Mouse (Mus musculus) stomach, postnatal 0 days (tissue): ENCODE data around the gene Ckmt1. TPM values are rescaled to one million over a fixed set of nuclear protein-coding genes. Genes with fewer than 3 reads are reported as not detected.

Source experiments
- ATAC-seq: fragments of 200-750 bp; cut with Nextera tagmentation; 2 replicates; pipeline ENCODE4 v1.8.0; 2017; ENCODE audit not compliant: low FRiP score, low TSS enrichment
- DNase-seq: peaks from one replicate; pipeline ENCODE4 v3.0.0-alpha.2; 2016; ENCODE audit warnings: low spot score
- H3K27ac ChIP-seq: fragments of 300-500 bp; sonication (generic); replicated peaks from 2 replicates; pipeline ENCODE4 v1.5.1; 2014; ENCODE audit warnings: mild to moderate bottlenecking, control low read depth
- H3K27me3 ChIP-seq: fragments of 300-500 bp; sonication (generic); 2 replicates; pipeline ENCODE4 v1.6.1; 2014; ENCODE audit warnings: low read length; ENCODE audit not compliant: control insufficient read depth, insufficient read depth
- H3K36me3 ChIP-seq: fragments of 300-500 bp; sonication (generic); 2 replicates; pipeline ENCODE4 v1.6.1; 2014; ENCODE audit warnings: low read length, mixed read lengths; ENCODE audit not compliant: control insufficient read depth, insufficient read depth
- H3K4me1 ChIP-seq: fragments of 300-500 bp; sonication (generic); replicated peaks from 2 replicates; pipeline ENCODE4 v1.6.1; 2014; ENCODE audit warnings: antibody characterized with exemption; ENCODE audit not compliant: control insufficient read depth, insufficient read depth
- H3K4me2 ChIP-seq: fragments of 300-500 bp; sonication (generic); replicated peaks from 2 replicates; pipeline ENCODE4 v1.6.1; 2014; ENCODE audit warnings: low read depth, mild to moderate bottlenecking, control low read depth, moderate library complexity
- H3K4me3 ChIP-seq: fragments of 300-500 bp; sonication (generic); 2 replicates; pipeline ENCODE4 v1.5.1; 2014; ENCODE audit warnings: low read depth, low read length, control low read depth
- H3K9ac ChIP-seq: fragments of 300-500 bp; sonication (generic); 2 replicates; pipeline ENCODE4 v1.6.1; 2014; ENCODE audit warnings: mild to moderate bottlenecking, low read length, control low read depth, mixed read lengths
- H3K9me3 ChIP-seq: fragments of 300-500 bp; sonication (generic); 2 replicates; pipeline ENCODE4 v1.6.1; 2016; ENCODE audit warnings: low read length; ENCODE audit not compliant: control insufficient read depth
- CTCF ChIP-seq: IDR thresholded peaks from 2 replicates; pipeline ENCODE4 v1.5.1; 2016; ENCODE audit warnings: antibody characterized with exemption, low read depth, mild to moderate bottlenecking, moderate library complexity
- EP300 ChIP-seq: optimal IDR thresholded peaks from 2 replicates; pipeline ENCODE3; 2016; ENCODE audit warnings: antibody characterized with exemption
- WGBS: fragments of 180-500 bp; shearing (Covaris S2); extraction: QIAGEN DNeasy Blood & Tissue Kit; methylation state at CpG from one replicate; pipeline ENCODE4 v1.1.7; 2014; 5-methylcytosine and 5-hydroxymethylcytosine counted together
- polyA plus RNA-seq: library from polyadenylated mRNA; unstranded; fragments of >200 nt; fragmentation: Nextera tagmentation; extraction: Ambion mirVana; gene quantifications from 2 replicates; pipeline ENCODE4 v1.2.1, GENCODE M21; 2015

Ckmt1 gene
- polyA plus RNA-seq, 1 experiment from 2014 or later: 625 TPM

DNA sequence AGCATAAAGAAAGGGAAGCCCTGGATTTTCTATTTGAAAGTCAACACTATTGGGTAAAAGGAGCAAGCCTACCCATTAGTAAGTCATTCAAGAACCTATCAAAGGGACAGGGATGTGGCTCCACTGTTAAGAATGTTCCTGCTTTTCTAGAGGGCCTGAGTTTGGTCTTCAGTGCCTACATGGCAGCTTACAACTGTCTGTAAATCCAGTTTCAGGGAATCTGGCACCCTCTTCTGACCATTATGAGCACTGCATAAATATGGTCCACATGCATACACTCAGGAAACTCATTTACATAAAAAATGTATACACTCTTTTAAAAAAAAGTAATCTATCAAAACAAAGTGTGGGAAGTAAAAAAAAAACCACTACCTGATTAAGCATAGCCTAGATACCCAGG, 18.5 kb upstream of the Ckmt1 start:
- no peak for ATAC-seq
- Histone ChIP-seq H3K36me3 (peaks cover 2% of the 10 kb centered on the region; the same call in 1 of the 2 replicates), H3K9me3 (no peaks in the 10 kb centered on the region), H3K4me3 (no peak overlapping the region), H3K9ac (no peak overlapping the region), H3K4me1 (no peaks in the 10 kb centered on the region), H3K4me2 (no peak overlapping the region), H3K27me3 (no peaks in the 10 kb centered on the region), H3K27ac (no peak overlapping the region)
- DNase-seq: no peak
- peak; percentile 52 for TF ChIP-seq CTCF
- TF ChIP-seq EP300: no peak

DNA sequence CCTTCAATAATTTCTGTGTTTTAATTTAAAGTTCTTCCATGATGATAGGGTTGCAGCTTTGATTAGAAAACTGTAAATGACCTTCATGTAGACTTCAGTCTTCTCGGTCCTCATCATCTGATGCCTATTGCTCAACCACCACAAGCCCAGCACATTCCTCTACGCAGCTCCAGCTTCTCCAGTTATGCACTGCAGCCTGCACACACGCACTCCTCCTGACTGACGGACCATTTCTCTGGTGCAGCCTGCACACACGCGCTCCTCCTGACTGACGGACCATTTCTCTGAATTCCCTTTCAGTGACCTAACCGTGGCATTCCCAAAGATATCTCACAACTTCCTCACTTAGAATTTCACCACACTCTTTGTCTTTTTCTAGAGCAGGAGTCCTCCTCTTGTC, 4.4 kb upstream of the Ckmt1 start:
- no peak overlapping the region for H3K4me2 ChIP-seq
- no peaks in the 10 kb centered on the region for H3K9me3 ChIP-seq
- no peak overlapping the region for H3K4me3 ChIP-seq
- H3K4me1 ChIP-seq: no peaks in the 10 kb centered on the region
- H3K27me3 ChIP-seq: no peaks in the 10 kb centered on the region
- no peak overlapping the region for H3K9ac ChIP-seq
- 57% methylated on average over 8 of the region's 8 CpGs for WGBS
- no peak for TF ChIP-seq EP300
- TF ChIP-seq CTCF: no peak
- H3K27ac ChIP-seq: no peak overlapping the region
- H3K36me3 ChIP-seq: no peaks in the 10 kb centered on the region; the same call in 1 of the 2 replicates
- ATAC-seq (no peak), DNase-seq (no peak)

DNA sequence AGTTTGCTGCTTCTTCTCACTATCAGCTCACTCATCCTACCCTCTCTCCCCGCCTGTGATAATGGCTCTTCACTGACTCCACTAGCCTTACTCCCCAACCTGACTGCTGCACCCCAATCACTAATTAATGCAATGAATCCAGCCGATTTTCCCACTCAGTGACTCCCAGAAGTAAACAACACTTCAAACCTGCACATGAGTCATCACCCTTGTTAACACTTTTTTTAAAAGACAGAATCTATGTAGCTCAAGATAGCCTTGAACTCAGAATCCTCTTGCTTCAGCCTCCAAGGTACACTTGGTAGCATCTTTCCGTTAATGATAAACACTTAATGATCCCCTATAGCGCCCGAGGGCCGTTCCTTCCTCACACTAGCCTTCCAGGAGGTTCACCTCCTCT, 3.1 kb upstream of the Ckmt1 start:
- no peak for ATAC-seq
- Histone ChIP-seq H3K27me3 (no peaks in the 10 kb centered on the region), H3K4me1 (no peaks in the 10 kb centered on the region), H3K4me2 (peak overlapping the region; percentile 96), H3K27ac (peak overlapping the region; percentile 56), H3K9ac (peak overlapping the region; percentile 73), H3K4me3 (peak overlapping the region; percentile 71), H3K9me3 (no peaks in the 10 kb centered on the region), H3K36me3 (no peaks in the 10 kb centered on the region; the same call in 1 of the 2 replicates)
- WGBS: 3% methylated on average over 6 of the region's 6 CpGs
- DNase-seq: no peak
- no peak for TF ChIP-seq EP300
- no peak for TF ChIP-seq CTCF

DNA sequence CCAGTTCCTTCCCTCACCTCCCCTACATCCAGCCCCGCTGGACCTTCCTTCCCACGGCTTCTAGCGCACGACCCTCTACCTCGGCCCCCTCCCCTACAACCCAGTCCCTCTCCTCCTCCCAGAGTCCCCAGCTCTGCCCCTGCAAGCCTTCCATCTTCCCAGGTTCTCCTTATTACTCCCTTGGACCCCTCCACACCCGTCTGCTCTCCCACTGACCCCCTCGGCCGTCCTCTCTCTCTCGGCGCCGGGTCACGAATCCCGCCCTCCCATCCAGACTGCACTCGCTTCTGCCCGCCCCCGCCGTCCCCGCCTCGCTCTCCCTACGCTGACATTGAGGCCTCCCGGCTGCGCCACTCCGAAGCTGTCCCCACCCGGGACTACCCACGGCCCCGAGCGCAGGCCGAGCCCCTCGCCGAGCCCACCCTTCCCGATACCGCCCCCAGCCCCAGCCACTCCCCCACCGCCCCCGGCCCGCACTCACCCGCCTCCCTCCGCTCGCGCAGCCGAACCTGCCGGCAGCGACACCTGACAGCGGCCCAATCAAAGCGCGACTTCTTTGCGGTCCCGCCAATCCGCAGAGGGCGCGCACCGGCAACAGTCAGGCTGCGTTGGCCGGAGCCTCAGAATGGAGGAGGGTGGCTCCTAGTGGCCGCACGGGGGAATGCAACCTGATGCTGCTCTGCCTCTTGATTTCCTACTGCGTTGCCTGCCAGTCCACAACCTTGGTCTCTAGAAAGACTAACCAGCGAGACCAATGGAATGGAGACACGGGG, 2.5 kb upstream of the Ckmt1 start, which contains the start of gene Ppip5k1:
Ppip5k1 (minus strand) TSS at position 577 of the 773 bp plus-strand sequence.
- DNase-seq (peak; percentile 98), ATAC-seq (peak; percentile 87)
- Histone ChIP-seq H3K27ac (peak within 1 kb of the TSS; percentile 56), H3K4me3 (peak within 1 kb of the TSS; percentile 71), H3K4me2 (peak within 1 kb of the TSS; percentile 96), H3K4me1 (no peaks in the 10 kb centered on the region), H3K9ac (peak within 1 kb of the TSS; percentile 73), H3K9me3 (no peaks in the 10 kb centered on the region), H3K27me3 (no peaks in the 10 kb centered on the region), H3K36me3 (no peaks in the 10 kb centered on the region; the same call in 1 of the 2 replicates)
- under 1% methylated on average over 57 of the region's 58 CpGs for WGBS
- TF ChIP-seq EP300: no peak
- peak; percentile 97 for TF ChIP-seq CTCF

DNA sequence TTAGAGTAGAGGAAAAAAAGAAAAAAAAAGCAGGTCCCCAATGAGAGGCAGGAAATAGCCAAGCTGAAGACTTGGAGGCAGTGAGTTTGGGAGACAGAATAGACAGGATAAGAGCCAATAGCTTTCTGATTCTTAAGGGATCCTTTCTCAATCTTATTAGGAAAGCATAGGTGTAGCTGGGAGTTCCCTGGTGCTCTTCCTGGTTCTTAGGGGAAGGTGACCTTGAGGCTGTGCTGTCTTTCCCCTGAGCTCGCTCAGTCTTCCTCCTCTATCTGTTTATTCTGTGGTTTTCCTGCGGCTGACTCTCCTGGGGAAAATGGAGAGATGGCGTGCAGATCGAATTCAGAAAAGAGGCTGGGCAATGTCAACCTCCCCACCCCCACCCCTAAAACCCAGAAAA, 447 bp downstream of the Ckmt1 start:
- H3K36me3 ChIP-seq: no peaks in the 10 kb centered on the region; the same call in 1 of the 2 replicates
- no peaks in the 10 kb centered on the region for H3K27me3 ChIP-seq
- peak overlapping the region; percentile 60 for H3K4me2 ChIP-seq
- WGBS: 0% methylated on average over 4 of the region's 4 CpGs
- no peak for TF ChIP-seq EP300
- H3K4me3 ChIP-seq: peak overlapping the region; percentile 46
- H3K27ac ChIP-seq: peak overlapping the region; percentile 87
- DNase-seq (no peak), ATAC-seq (peak; percentile 34)
- H3K4me1 ChIP-seq: no peaks in the 10 kb centered on the region
- H3K9me3 ChIP-seq: no peaks in the 10 kb centered on the region
- H3K9ac ChIP-seq: peak overlapping the region; percentile 43; the same call in 1 of the 2 replicates

DNA sequence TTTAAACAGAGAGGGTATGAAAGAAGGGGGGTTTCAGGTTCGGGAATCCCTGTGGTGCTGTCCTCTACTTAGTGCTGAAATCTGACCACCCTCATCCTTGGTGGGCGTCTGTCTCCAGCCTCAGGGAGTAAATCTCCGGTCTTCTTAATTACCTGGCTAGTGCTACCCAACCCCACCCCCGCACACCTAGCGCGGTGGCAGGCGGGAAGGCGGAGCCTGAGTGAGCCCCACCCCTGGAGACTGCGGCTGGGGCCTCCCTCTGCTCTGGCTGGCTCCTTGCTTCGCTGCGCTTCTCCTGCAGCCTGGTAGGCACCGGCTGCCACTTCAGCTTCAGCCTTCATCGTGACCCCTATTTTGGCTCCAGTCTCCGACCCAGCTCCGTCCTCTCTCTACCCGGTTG, 867 bp downstream of the Ckmt1 start:
- Histone ChIP-seq H3K36me3 (no peaks in the 10 kb centered on the region; the same call in 1 of the 2 replicates), H3K9me3 (no peaks in the 10 kb centered on the region), H3K4me2 (peak overlapping the region; percentile 60), H3K9ac (peak overlapping the region; percentile 59; the same call in 1 of the 2 replicates), H3K27ac (peak overlapping the region; percentile 87), H3K4me3 (peak overlapping the region; percentile 46), H3K27me3 (no peaks in the 10 kb centered on the region), H3K4me1 (no peaks in the 10 kb centered on the region)
- TF ChIP-seq EP300 (no peak), CTCF (no peak)
- DNase-seq (peak; percentile 93), ATAC-seq (peak; percentile 88)
- 1% methylated on average over 16 of the region's 16 CpGs for WGBS
